Mouse (Mus musculus) CH12.LX (cell line): Measurements from ENCODE around the gene Muc3a. TPM values are rescaled to one million over a fixed set of nuclear protein-coding genes. Genes with fewer than 3 reads are reported as not detected.

Experiments used
- DNase-seq: peaks from one replicate; pipeline ENCODE4 v3.0.0-alpha.2; 2013; ENCODE audit errors: extremely low read depth
- H3K27ac ChIP-seq: 2 replicates; pipeline ENCODE4 v1.5.1; 2012; ENCODE audit warnings: low read depth, mild to moderate bottlenecking, control low read depth, moderate library complexity; ENCODE audit not compliant: insufficient read depth
- H3K27me3 ChIP-seq: replicated peaks from 2 replicates; pipeline ENCODE3; 2012; ENCODE audit warnings: inconsistent platforms
- H3K36me3 ChIP-seq, 2 experiments: replicated peaks in 1 of 2; 2 replicates each; pipeline versions ENCODE3 to v1.6.1; 2012; ENCODE audit warnings: inconsistent platforms in 1 of 2, low read length in 1 of 2, mild to moderate bottlenecking in 1 of 2, mixed read lengths in 1 of 2, moderate library complexity in 1 of 2; ENCODE audit not compliant: control insufficient read depth in 1 of 2, insufficient read depth in 1 of 2
- H3K4me1 ChIP-seq, 2 experiments: 2 replicates each; pipeline ENCODE4 v1.6.1; 2012; ENCODE audit warnings: inconsistent platforms in 1 of 2, moderate library complexity in 1 of 2; ENCODE audit not compliant: insufficient read depth in 2 of 2, control insufficient read depth in 1 of 2
- H3K4me2 ChIP-seq: 2 replicates; pipeline ENCODE4 v1.6.1; 2012; ENCODE audit warnings: low read depth, mild to moderate bottlenecking, control low read depth; ENCODE audit not compliant: poor library complexity, insufficient read depth, severe bottlenecking
- H3K4me3 ChIP-seq, 3 experiments: fragments of 150-350 bp in 1 of 3; sonication (generic) in 1 of 3; replicated peaks in 1 of 3; 2 replicates each; pipeline versions ENCODE3 to v1.5.1; 2011 to 2012; ENCODE audit warnings: low read depth in 2 of 3, low read length in 2 of 3, mild to moderate bottlenecking in 2 of 3, moderate library complexity in 2 of 3, control low read depth in 1 of 3, improper control_type of control experiment in 1 of 3, inconsistent platforms in 1 of 3, mixed read lengths in 1 of 3; ENCODE audit not compliant: poor library complexity in 1 of 3
- H3K79me2 ChIP-seq: replicated peaks from 2 replicates; pipeline ENCODE4 v1.6.1; 2012; ENCODE audit warnings: mild to moderate bottlenecking, moderate library complexity; ENCODE audit not compliant: control insufficient read depth, poor library complexity, insufficient read depth, severe bottlenecking; ENCODE audit errors: extremely low read depth
- H3K9ac ChIP-seq: 2 replicates; pipeline ENCODE4 v1.6.1; 2012; ENCODE audit warnings: low read depth, mild to moderate bottlenecking, control low read depth, moderate library complexity; ENCODE audit not compliant: insufficient read depth
- H3K9me3 ChIP-seq: replicated peaks from 2 replicates; pipeline ENCODE3; 2012; ENCODE audit warnings: low read length, inconsistent platforms, mixed read lengths
- BHLHE40 ChIP-seq: IDR thresholded peaks from 2 replicates; pipeline ENCODE4 v1.6.1; 2011; ENCODE audit warnings: mild to moderate bottlenecking, low read depth, low read length, improper control_type of control experiment
- CHD1 ChIP-seq: IDR thresholded peaks from 2 replicates; pipeline ENCODE4 v1.6.1; 2012; ENCODE audit warnings: low read depth, low read length, improper control_type of control experiment, inconsistent platforms
- CHD2 ChIP-seq: IDR thresholded peaks from 2 replicates; pipeline ENCODE4 v1.6.1; 2011; ENCODE audit warnings: low read length, improper control_type of control experiment
- CTCF ChIP-seq, 2 experiments: IDR thresholded peaks in 1 of 2; conservative IDR thresholded peaks in 1 of 2; 2 replicates each; pipeline ENCODE4 v1.5.1; 2011 to 2012; ENCODE audit warnings: low read depth in 2 of 2, low read length in 2 of 2, improper control_type of control experiment in 1 of 2, inconsistent platforms in 1 of 2, mild to moderate bottlenecking in 1 of 2, moderate library complexity in 1 of 2
- E2F4 ChIP-seq: IDR thresholded peaks from 2 replicates; pipeline ENCODE4 v1.6.1; 2011; ENCODE audit warnings: low read depth, low read length, improper control_type of control experiment; ENCODE audit not compliant: insufficient replicate concordance
- ELF1 ChIP-seq: IDR thresholded peaks from 2 replicates; pipeline ENCODE4 v1.6.1; 2014; ENCODE audit warnings: low read depth, mild to moderate bottlenecking, inconsistent platforms, low read length, improper control_type of control experiment
- EP300 ChIP-seq: IDR thresholded peaks from 2 replicates; pipeline ENCODE4 v1.6.1; 2011; ENCODE audit warnings: low read length, improper control_type of control experiment
- ETS1 ChIP-seq: conservative IDR thresholded peaks from 2 replicates; pipeline ENCODE4 v1.6.1; 2012; ENCODE audit warnings: low read depth, mild to moderate bottlenecking, inconsistent platforms, low read length, improper control_type of control experiment, moderate library complexity
- GABPA ChIP-seq: IDR thresholded peaks from 2 replicates; pipeline ENCODE4 v1.6.1; 2012; ENCODE audit warnings: low read depth, low read length, improper control_type of control experiment, inconsistent platforms; ENCODE audit not compliant: insufficient replicate concordance
- HCFC1 ChIP-seq: IDR thresholded peaks from 2 replicates; pipeline ENCODE4 v1.6.1; 2012; ENCODE audit warnings: low read depth, mild to moderate bottlenecking, inconsistent platforms, low read length, improper control_type of control experiment
- IRF4 ChIP-seq: IDR thresholded peaks from 2 replicates; pipeline ENCODE4 v1.6.1; 2014; ENCODE audit warnings: low read depth, mild to moderate bottlenecking, inconsistent platforms, low read length, improper control_type of control experiment
- JUN ChIP-seq: IDR thresholded peaks from 2 replicates; pipeline ENCODE4 v1.6.1; 2011; ENCODE audit warnings: low read depth, mild to moderate bottlenecking, low read length, improper control_type of control experiment, moderate library complexity; ENCODE audit not compliant: insufficient read depth
- JUND ChIP-seq: conservative IDR thresholded peaks from 2 replicates; pipeline ENCODE4 v1.6.1; 2011; ENCODE audit warnings: low read depth, low read length, improper control_type of control experiment
- KAT2A ChIP-seq: IDR thresholded peaks from 2 replicates; pipeline ENCODE4 v1.6.1; 2012; ENCODE audit warnings: low read length, improper control_type of control experiment, inconsistent platforms; ENCODE audit not compliant: insufficient replicate concordance
- MAFK ChIP-seq: IDR thresholded peaks from 2 replicates; pipeline ENCODE4 v1.6.1; 2011; ENCODE audit warnings: low read length, improper control_type of control experiment; ENCODE audit not compliant: insufficient replicate concordance
- MAX ChIP-seq: IDR thresholded peaks from 2 replicates; pipeline ENCODE4 v1.6.1; 2011; ENCODE audit warnings: low read length, improper control_type of control experiment
- MAZ ChIP-seq: IDR thresholded peaks from 2 replicates; pipeline ENCODE4 v1.6.1; 2012; ENCODE audit warnings: low read depth, mild to moderate bottlenecking, inconsistent platforms, low read length, improper control_type of control experiment, moderate library complexity
- MEF2A ChIP-seq: IDR thresholded peaks from 2 replicates; pipeline ENCODE4 v1.6.1; 2014; ENCODE audit warnings: low read depth, mild to moderate bottlenecking, inconsistent platforms, low read length, improper control_type of control experiment, borderline replicate concordance
- MXI1 ChIP-seq: IDR thresholded peaks from 2 replicates; pipeline ENCODE4 v1.6.1; 2011; ENCODE audit warnings: mild to moderate bottlenecking, low read depth, low read length, improper control_type of control experiment
- MYC ChIP-seq: IDR thresholded peaks from 2 replicates; pipeline ENCODE4 v1.6.1; 2011; ENCODE audit warnings: low read depth, mild to moderate bottlenecking, improper control_type of control experiment, low read length
- NELFE ChIP-seq: IDR thresholded peaks from 2 replicates; pipeline ENCODE4 v1.6.1; 2011; ENCODE audit warnings: low read depth, low read length, improper control_type of control experiment
- NRF1 ChIP-seq: IDR thresholded peaks from 2 replicates; pipeline ENCODE4 v1.6.1; 2014; ENCODE audit warnings: low read depth, mild to moderate bottlenecking, inconsistent platforms, low read length, improper control_type of control experiment, moderate library complexity
- PAX5 ChIP-seq: IDR thresholded peaks from 2 replicates; pipeline ENCODE4 v1.6.1; 2012; ENCODE audit warnings: low read length, inconsistent platforms, mixed read lengths
- POLR2A ChIP-seq: IDR thresholded peaks from 2 replicates; pipeline ENCODE4 v1.6.1; 2011; ENCODE audit warnings: low read depth, mild to moderate bottlenecking, improper control_type of control experiment, low read length
- POLR2AphosphoS2 ChIP-seq: IDR thresholded peaks from 2 replicates; pipeline ENCODE4 v1.6.1; 2011; ENCODE audit warnings: low read depth, low read length, improper control_type of control experiment
- RAD21 ChIP-seq: IDR thresholded peaks from 2 replicates; pipeline ENCODE4 v1.6.1; 2011; ENCODE audit warnings: low read depth, mild to moderate bottlenecking, low read length, improper control_type of control experiment, moderate library complexity
- RCOR1 ChIP-seq: conservative IDR thresholded peaks from 2 replicates; pipeline ENCODE4 v1.6.1; 2012; ENCODE audit warnings: low read depth, mild to moderate bottlenecking, inconsistent platforms, low read length, improper control_type of control experiment
- SIN3A ChIP-seq: IDR thresholded peaks from 2 replicates; pipeline ENCODE4 v1.6.1; 2012; ENCODE audit warnings: low read length, improper control_type of control experiment, inconsistent platforms
- SMC3 ChIP-seq: IDR thresholded peaks from 2 replicates; pipeline ENCODE4 v1.6.1; 2011; ENCODE audit warnings: low read depth, low read length, improper control_type of control experiment
- TBP ChIP-seq: conservative IDR thresholded peaks from 2 replicates; pipeline ENCODE4 v1.6.1; 2011; ENCODE audit warnings: low read depth, low read length, improper control_type of control experiment
- TCF12 ChIP-seq: IDR thresholded peaks from 2 replicates; pipeline ENCODE4 v1.6.1; 2014; ENCODE audit warnings: low read depth, mild to moderate bottlenecking, inconsistent platforms, low read length, improper control_type of control experiment
- UBTF ChIP-seq: IDR thresholded peaks from 2 replicates; pipeline ENCODE4 v1.6.1; 2012; ENCODE audit warnings: low read depth, mild to moderate bottlenecking, inconsistent platforms, low read length, improper control_type of control experiment, moderate library complexity
- USF2 ChIP-seq: conservative IDR thresholded peaks from 2 replicates; pipeline ENCODE4 v1.6.1; 2011; ENCODE audit warnings: low read depth, low read length, improper control_type of control experiment
- ZC3H11A ChIP-seq: IDR thresholded peaks from 2 replicates; pipeline ENCODE4 v1.6.1; 2012; ENCODE audit warnings: low read depth, mild to moderate bottlenecking, inconsistent platforms, low read length, improper control_type of control experiment
- ZKSCAN1 ChIP-seq: IDR thresholded peaks from 2 replicates; pipeline ENCODE4 v1.6.1; 2012; ENCODE audit warnings: low read depth, inconsistent platforms, low read length, improper control_type of control experiment, borderline replicate concordance
- ZMIZ1 ChIP-seq: IDR thresholded peaks from 2 replicates; pipeline ENCODE4 v1.6.1; 2012; ENCODE audit warnings: low read depth, mild to moderate bottlenecking, inconsistent platforms, low read length, improper control_type of control experiment
- ZNF384 ChIP-seq: IDR thresholded peaks from 2 replicates; pipeline ENCODE4 v1.6.1; 2012; ENCODE audit warnings: low read depth, low read length, improper control_type of control experiment, inconsistent platforms
- dilution Hi-C: fragments of 300-500 bp; cut with MboI; formaldehyde crosslinking; loops from 2 replicates; pipeline ENCODE4 v1.14.3; 2020; ENCODE audit warnings: low sequenced_read_pairs; ENCODE audit not compliant: extremely low pct_unique_long_range_greater_than_20kb, extremely low pct_ligation_motif_present
- in situ Hi-C: fragments of 300-500 bp; cut with MboI; formaldehyde crosslinking; loops from 3 replicates; pipeline ENCODE4 v1.14.3; 2019; ENCODE audit warnings: low sequenced_read_pairs, low pct_ligation_motif_present, low pct_unique_long_range_greater_than_20kb, mixed read lengths
- polyA plus RNA-seq: library from polyadenylated mRNA; unstranded; fragments of >175 nt; gene quantifications from 2 replicates; pipeline ENCODE4 v1.2.1, GENCODE M21; 2012; ENCODE audit warnings: low read depth; ENCODE audit not compliant: insufficient read length
- total RNA-seq, 2 experiments: library from RNA; depleted of rRNA; stranded (reverse); fragments of 300-350 nt in 1 of 2; fragments of >200 nt in 1 of 2; gene quantifications; 2 replicates each; pipeline ENCODE4 v1.2.3; 2012 to 2014

The Muc3a gene
- total and polyA plus RNA-seq, 3 experiments, result not detected

- dilution Hi-C loops, result no loop called here
- peaks cover 5% of the 10 kb centered on the region for H3K9me3 ChIP-seq
- TF ChIP-seq RCOR1 (peak; percentile 79), RAD21 (no peak), EP300 (peak; percentile 92), MAX (no peak), CHD1 (no peak), CTCF (conservative IDR thresholded peaks at IDR 0.05 in 1 of 2, IDR thresholded peaks at IDR 0.05 in 1 of 2; ENCODE audit: low read depth in 2 of 2, low read length in 2 of 2) (no peak), ELF1 (no peak), MAZ (no peak), USF2 (no peak), NELFE (no peak), SIN3A (no peak), NRF1 (no peak), TCF12 (no peak), UBTF (no peak), JUND (peak; percentile 73), HCFC1 (no peak), CHD2 (no peak), E2F4 (no peak), ETS1 (no peak), PAX5 (no peak), MAFK (no peak), ZKSCAN1 (no peak), MEF2A (no peak), POLR2A (no peak), GABPA (no peak), ZNF384 (no peak), JUN (peak; percentile 32; the same call in 1 of the 2 replicates), ZMIZ1 (no peak), MYC (no peak), ZC3H11A (no peak), SMC3 (no peak), BHLHE40 (no peak), POLR2AphosphoS2 (no peak), IRF4 (peak; percentile 94), MXI1 (no peak), KAT2A (no peak), TBP (no peak)
- TF ChIP-seq, all 38 proteins: peak for 5
- Histone ChIP-seq H3K27me3 (peaks cover 53% of the 10 kb centered on the region), H3K4me3 (no peak overlapping the region), H3K4me1 (no peaks in the 10 kb centered on the region), H3K4me2 (no peak overlapping the region), H3K36me3 (no peaks in the 10 kb centered on the region), H3K9ac (no peak overlapping the region), H3K79me2 (no peaks in the 10 kb centered on the region), H3K27ac (no peak overlapping the region)
- no peak for DNase-seq
- in situ Hi-C loops, result no loop called here
These were observed 17.6 kb downstream of the Muc3a start for GRCm38 (mm10) chr5:137194488-137195120.
